Mouse (Mus musculus) embryonic fibroblast, embryonic 13.5 days (primary cell): ENCODE measurements at regions not wholly inside any gene's neighbourhood (a gene's known extent, or its start where the extent isn't known, plus 50 kb on each side); places are given as distances from the start of the nearest gene placed in this dataset.

Experiments
- H3K27ac ChIP-seq: 2 replicates; pipeline ENCODE4 v1.5.1; 2012; ENCODE audit warnings: low read length, control low read depth, inconsistent platforms; ENCODE audit not compliant: insufficient read depth
- H3K4me1 ChIP-seq: 2 replicates; pipeline ENCODE4 v1.6.1; 2011; ENCODE audit warnings: low read length; ENCODE audit not compliant: control insufficient read depth, insufficient read depth
- H3K4me3 ChIP-seq: 2 replicates; pipeline ENCODE4 v1.5.1; 2011; ENCODE audit warnings: mild to moderate bottlenecking, control low read depth, low read length; ENCODE audit not compliant: insufficient read depth
- CTCF ChIP-seq: IDR thresholded peaks from 2 replicates; pipeline ENCODE4 v1.5.1; 2011; ENCODE audit warnings: mild to moderate bottlenecking, control low read depth, low read length, moderate library complexity, borderline replicate concordance; ENCODE audit not compliant: insufficient read depth
- POLR2A ChIP-seq: IDR thresholded peaks from 2 replicates; pipeline ENCODE4 v1.6.1; 2011; ENCODE audit warnings: low read depth, mild to moderate bottlenecking, control low read depth, low read length, moderate library complexity

- Histone ChIP-seq H3K4me1 (no peaks in the 10 kb centered on the region; the same call in 1 of the 2 replicates), H3K4me3 (no peak overlapping the region), H3K27ac (no peak overlapping the region)
- no peak for TF ChIP-seq CTCF
- no peak for TF ChIP-seq POLR2A
These were observed 383.2 kb upstream of the Slc30a5 start for GRCm38 (mm10) chr13:101216421-101216820.

DNA sequence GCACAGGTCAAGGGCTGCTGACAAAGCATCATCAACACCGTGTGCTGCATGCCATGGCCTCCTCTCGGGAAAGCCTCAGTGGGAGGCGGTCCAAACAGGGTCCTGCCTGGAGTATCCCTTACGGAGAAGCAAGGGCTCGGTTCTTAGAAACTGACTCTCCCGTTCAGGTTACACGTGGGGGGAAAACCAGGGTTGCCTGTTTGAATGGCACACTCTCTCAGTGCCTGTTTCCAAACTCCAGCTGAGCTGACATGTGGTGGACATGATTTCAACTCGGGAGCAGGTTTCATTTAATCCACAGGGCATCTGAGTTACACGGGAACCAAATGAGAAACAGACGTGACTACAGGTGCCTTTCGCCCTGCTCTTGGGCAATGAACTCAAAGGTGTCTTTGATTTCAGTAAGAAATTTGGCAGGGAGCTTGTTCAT lies 382.6 kb upstream of the Slc30a5 start:
- H3K27ac ChIP-seq: no peak overlapping the region
- H3K4me3 ChIP-seq: no peak overlapping the region

DNA sequence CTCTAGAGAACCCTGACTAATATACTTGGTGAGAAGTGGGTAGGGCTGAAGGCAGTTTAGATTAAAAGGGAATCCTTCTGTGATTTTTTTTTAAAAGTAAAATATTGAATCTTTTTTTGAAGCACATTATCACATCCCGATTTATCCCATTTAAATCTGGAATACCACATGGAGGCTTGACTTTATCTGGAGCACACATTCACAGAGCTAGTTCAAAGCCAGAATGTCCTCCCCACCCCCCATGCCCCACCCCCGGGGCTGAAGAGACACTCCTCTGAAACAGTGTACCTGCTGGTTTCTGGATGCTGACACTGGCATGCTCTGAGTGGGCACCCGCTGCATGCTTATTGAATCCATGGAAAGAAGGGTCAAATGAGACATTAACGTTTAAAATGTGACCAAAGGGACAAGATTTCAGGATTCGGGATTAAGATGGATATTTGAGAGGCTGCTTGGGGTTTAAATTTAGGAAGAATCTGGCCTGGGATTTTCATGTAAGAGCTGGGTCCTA lies 382.0 kb upstream of the Slc30a5 start:
- no peak overlapping the region for H3K27ac ChIP-seq
- TF ChIP-seq CTCF (no peak), POLR2A (no peak)
- no peaks in the 10 kb centered on the region; the same call in 1 of the 2 replicates for H3K4me1 ChIP-seq
- H3K4me3 ChIP-seq: no peak overlapping the region

More for the DNA sequence above, 382.6 kb upstream of the Slc30a5 start:
- no peaks in the 10 kb centered on the region; the same call in 1 of the 2 replicates for H3K4me1 ChIP-seq
- TF ChIP-seq POLR2A (no peak), CTCF (no peak)

- H3K27ac ChIP-seq: no peak overlapping the region
- H3K4me3 ChIP-seq: no peak overlapping the region
- no peaks in the 10 kb centered on the region; the same call in 1 of the 2 replicates for H3K4me1 ChIP-seq
- no peak for TF ChIP-seq POLR2A
- TF ChIP-seq CTCF: no peak
These were observed 380.9 kb upstream of the Slc30a5 start for GRCm38 (mm10) chr13:101214094-101214493.

DNA sequence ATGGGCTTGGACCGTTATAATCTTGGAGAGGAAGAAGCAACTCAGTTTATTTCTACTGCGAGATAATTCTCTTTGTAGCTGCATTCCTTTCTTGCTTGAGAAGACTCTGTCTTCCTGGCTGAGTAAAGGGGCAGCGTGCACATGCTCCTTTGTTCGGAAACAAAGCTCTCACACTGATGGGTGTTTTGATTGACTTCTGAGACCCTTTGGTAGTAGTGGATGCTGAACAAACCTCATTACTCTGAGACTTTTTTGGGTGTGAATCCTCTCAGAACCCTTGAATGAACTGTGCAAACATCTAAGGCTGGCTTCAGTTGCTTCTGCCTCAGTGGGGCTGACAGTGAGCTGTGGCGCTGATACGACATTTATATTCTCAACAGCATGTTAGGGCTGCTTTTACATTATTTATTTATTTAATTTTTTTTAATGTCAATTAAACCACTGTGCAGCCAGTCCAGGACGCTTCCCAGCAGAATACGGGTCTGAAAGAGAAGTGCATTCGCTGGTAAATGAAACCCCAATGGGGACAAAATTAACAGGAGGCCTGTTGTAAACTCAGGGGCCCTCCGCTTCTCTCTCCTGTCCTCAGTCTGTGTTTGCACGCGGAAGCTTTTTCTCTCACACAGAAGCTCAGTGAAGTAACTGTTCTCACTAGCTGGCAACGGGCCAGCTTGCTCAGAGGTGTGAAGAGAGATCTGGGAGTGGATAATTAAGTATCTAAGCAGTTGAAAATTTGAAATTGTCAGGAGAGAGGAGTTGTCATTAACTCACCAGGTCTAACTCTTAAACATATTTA lies 380.1 kb upstream of the Slc30a5 start:
- no peak for TF ChIP-seq POLR2A
- TF ChIP-seq CTCF: no peak
- H3K4me1 ChIP-seq: no peaks in the 10 kb centered on the region; the same call in 1 of the 2 replicates
- H3K4me3 ChIP-seq: no peak overlapping the region
- no peak overlapping the region for H3K27ac ChIP-seq

GRCm38 (mm10) chr13:101212341-101212895 lies 379.2 kb upstream of the Slc30a5 start:
- H3K4me1 ChIP-seq: no peaks in the 10 kb centered on the region; the same call in 1 of the 2 replicates
- H3K4me3 ChIP-seq: no peak overlapping the region
- no peak overlapping the region for H3K27ac ChIP-seq
- no peak for TF ChIP-seq CTCF

DNA sequence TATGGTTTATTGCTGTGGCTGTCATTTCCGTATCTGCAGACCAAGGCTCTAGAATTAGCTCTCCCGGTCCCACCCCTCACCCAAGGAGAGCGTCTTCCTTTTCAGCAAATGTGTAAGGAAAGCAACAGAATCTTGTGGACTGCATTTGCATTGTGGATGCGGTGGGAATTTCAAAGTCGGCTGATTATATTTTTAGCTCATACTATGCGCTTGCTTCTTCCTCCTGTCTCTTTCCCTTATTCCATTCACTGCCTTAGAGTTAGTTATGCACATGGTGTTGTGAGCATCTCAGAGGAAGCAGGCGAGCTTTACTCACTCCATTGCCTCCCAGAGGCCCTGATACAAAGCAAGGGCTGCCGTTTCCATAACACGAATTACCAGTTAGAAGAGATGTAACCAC lies 375.6 kb upstream of the Slc30a5 start:
- no peak overlapping the region for H3K4me3 ChIP-seq
- TF ChIP-seq CTCF (no peak), POLR2A (no peak)
- no peaks in the 10 kb centered on the region for H3K4me1 ChIP-seq
- no peak overlapping the region for H3K27ac ChIP-seq

GRCm38 (mm10) chr13:101203463-101203862 lies 370.2 kb upstream of the Slc30a5 start:
- no peak for TF ChIP-seq POLR2A
- TF ChIP-seq CTCF: no peak
- H3K4me1 ChIP-seq: no peaks in the 10 kb centered on the region
- no peak overlapping the region for H3K27ac ChIP-seq
- no peak overlapping the region for H3K4me3 ChIP-seq

DNA sequence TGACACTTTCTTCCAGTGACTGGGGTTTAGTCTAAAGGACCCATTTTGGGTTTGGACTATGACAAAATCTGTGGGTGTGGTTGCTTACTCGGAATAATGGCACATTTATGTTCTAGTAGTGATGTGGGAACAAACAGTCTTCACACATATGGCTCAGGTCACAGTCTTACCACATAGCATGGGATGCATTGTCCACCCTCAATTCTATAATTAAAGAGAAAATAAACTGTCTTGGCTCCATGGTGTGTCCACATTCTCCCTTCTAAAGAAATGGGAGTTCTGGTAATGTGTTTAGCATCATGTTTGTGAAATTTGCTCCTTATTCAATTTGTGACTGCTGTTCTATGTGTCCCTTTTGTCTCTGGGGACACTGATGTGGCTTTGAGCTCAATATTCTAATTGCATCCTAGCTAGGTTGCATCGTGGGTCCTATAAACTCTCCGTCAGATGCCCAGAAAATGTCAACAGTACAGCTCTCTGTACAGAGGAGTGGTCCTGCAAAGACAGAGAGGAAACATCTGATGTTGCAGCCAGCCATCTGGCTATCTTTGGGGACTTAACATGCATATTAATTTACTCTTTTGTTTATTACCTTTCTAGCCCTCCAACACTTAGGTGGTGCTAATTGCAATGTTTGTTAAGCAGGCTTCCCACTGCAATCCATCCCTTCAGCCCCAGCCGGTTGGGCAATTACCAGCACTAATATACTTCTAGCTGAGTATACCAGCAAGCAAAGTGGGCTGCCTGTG lies 369.5 kb upstream of the Slc30a5 start:
- Histone ChIP-seq H3K4me3 (no peak overlapping the region), H3K4me1 (no peaks in the 10 kb centered on the region), H3K27ac (no peak overlapping the region)
- TF ChIP-seq POLR2A: no peak
- TF ChIP-seq CTCF: no peak

DNA sequence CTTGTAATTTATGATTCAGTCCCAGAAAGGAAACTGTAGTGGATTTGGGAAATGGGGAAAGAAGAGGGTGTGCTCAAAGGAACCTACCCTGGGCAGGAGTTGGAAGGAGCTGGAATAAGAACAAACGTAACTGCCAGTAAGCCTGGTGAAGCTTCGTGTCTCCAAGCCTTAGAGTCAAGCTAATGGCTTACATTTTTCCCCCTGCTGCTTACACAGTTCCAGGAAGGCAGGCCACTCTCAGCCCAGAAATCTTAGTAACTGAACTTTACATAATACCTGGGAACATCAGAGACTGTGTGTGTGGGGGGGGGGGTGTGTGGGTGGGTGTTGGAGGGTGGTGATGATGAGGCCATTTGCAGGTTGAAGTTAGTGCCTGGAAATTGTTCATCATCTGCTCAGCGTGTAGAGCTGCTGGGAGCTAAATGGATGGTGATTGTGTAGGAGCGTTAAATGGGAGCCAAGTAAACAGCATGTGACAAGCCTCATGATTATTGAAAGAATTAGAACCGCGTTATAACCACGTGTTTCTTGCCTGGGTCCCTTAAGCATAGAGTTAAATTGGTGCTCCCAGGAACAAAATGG lies 357.1 kb upstream of the Slc30a5 start:
- H3K27ac ChIP-seq: no peak overlapping the region
- TF ChIP-seq CTCF (no peak), POLR2A (no peak)
- H3K4me3 ChIP-seq: no peak overlapping the region
- H3K4me1 ChIP-seq: no peaks in the 10 kb centered on the region
